Comparison of ENCODE assay signal across 20 mouse cellular contexts in the genomic region with DNA sequence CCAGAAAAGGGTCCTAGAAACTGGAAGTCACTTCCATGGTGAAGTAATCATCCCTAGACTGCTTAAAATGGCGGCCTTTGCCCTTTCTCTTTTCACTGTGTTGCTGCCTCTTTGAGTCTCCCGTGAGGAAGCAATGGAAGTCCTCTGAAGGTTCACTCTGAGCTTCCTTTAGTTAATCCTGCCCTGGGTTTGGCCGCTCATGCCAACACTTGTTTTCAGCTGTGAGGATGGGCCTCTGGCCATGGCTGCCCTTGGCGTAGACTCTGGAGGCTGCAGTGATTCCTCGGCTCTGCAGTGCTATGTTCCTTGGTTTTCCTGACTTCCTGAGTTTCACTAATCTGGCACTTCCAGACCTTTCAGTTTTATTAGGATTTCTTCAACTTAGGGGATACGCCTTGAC.
A peak's percentile ranks its signal among the peaks of the same experiment; 100 is the strongest.
DNase-seq lines count a peak whose midpoint lies in the region; ATAC-seq and TF ChIP-seq lines count a peak whose summit lies in the region.
"Had no signal": no experiment of that assay in that cellular context is flagged by ENCODE, and none has a peak within 500 bp of the region (broad histone marks: within the 10 kb centered on the region; RNA-seq: fewer than 3 reads in every experiment).

No protein-coding gene starts in this region.

- H3K4me2 ChIP-seq in midbrain, embryonic 11.5 days, result no peak overlapping the region
- no peak overlapping the region for H3K4me2 ChIP-seq in midbrain, embryonic 15.5 days
- H3K4me2 ChIP-seq: forebrain, embryonic 13.5 days; hindbrain, embryonic 14.5 days; limb, embryonic 13.5 days; neural tube, embryonic 12.5 days had no signal

- no peak overlapping the region for H3K27ac ChIP-seq in midbrain, embryonic 11.5 days (ENCODE audit: low read depth, low read length)
- H3K27ac ChIP-seq in midbrain, embryonic 15.5 days, result no peak overlapping the region
- H3K27ac ChIP-seq in olfactory bulb, adult 2 months (ENCODE audit: insufficient read depth, low read depth, low read length), result peak overlapping the region; percentile 40; the same call in 1 of the 2 replicates
- H3K27ac ChIP-seq: embryonic facial prominence, embryonic 10.5 days; forebrain, embryonic 13.5 days; hindbrain, embryonic 14.5 days; kidney, postnatal 0 days; limb, embryonic 13.5 days; liver, embryonic 14.5 days; neural tube, embryonic 12.5 days; stomach, postnatal 0 days had no signal

- no peaks in the 10 kb centered on the region for H3K36me3 ChIP-seq in midbrain, embryonic 11.5 days (ENCODE audit: control insufficient read depth, insufficient read depth, low read length)
- no peaks in the 10 kb centered on the region for H3K36me3 ChIP-seq in midbrain, embryonic 15.5 days (replicated peaks)
- H3K36me3 ChIP-seq: embryonic facial prominence, embryonic 10.5 days; limb, embryonic 13.5 days; neural tube, embryonic 12.5 days had no signal

- TF ChIP-seq POLR2A in olfactory bulb, adult 2 months (IDR thresholded peaks at IDR 0.05; ENCODE audit: insufficient read depth, low read depth, low read length), result no peak

- intact Hi-C loops in heart, postnatal 10 days (cut with DNase I), result no loop called here

- H3K9me3 ChIP-seq in midbrain, embryonic 11.5 days (ENCODE audit: control insufficient read depth, low read length), result no peaks in the 10 kb centered on the region
- H3K9me3 ChIP-seq in midbrain, embryonic 15.5 days, result no peaks in the 10 kb centered on the region
- H3K9me3 ChIP-seq: embryonic facial prominence, embryonic 10.5 days; forebrain, embryonic 13.5 days; limb, embryonic 13.5 days; neural tube, embryonic 12.5 days had no signal

- DNase-seq in heart, adult 11 months, result peak; percentile 90
- no peak for DNase-seq in heart, postnatal 10 days
- DNase-seq in midbrain, embryonic 11.5 days (ENCODE audit: low spot score, missing footprints), result peak; percentile 60
- peak; percentile 4 for DNase-seq in gastrocnemius, adult 8-10 months (ENCODE audit: low spot score in 2 of 2)
- no peak for DNase-seq in right cerebral cortex, postnatal 14 days
- DNase-seq: adrenal gland, postnatal 36 days; cerebellum, adult 9-10 months had no signal

- H3K27me3 ChIP-seq in midbrain, embryonic 11.5 days (ENCODE audit: control insufficient read depth, insufficient read depth, low read length), result no peaks in the 10 kb centered on the region
- no peaks in the 10 kb centered on the region for H3K27me3 ChIP-seq in midbrain, embryonic 15.5 days (replicated peaks)
- H3K27me3 ChIP-seq: forebrain, embryonic 13.5 days; limb, embryonic 13.5 days; neural tube, embryonic 12.5 days; Patski had no signal

- TF ChIP-seq CTCF in olfactory bulb, adult 2 months (IDR thresholded peaks at IDR 0.05; ENCODE audit: insufficient read depth, low read depth, low read length), result no peak

- no peak for ATAC-seq in midbrain, embryonic 11.5 days (ENCODE audit: low FRiP score)
- ATAC-seq in midbrain, embryonic 15.5 days (replicated peaks), result no peak
- ATAC-seq: activated CD4-positive, CD25-positive, alpha-beta regulatory T cell, adult 4 months; forebrain, embryonic 13.5 days; intestine, embryonic 16.5 days; Patski had no signal

- 82% methylated on average over 6 of the region's 6 CpGs for WGBS in midbrain, embryonic 11.5 days
- WGBS in midbrain, embryonic 15.5 days, result 85% methylated on average over 6 of the region's 6 CpGs
- WGBS in olfactory bulb, adult 2 months, result 85% methylated on average over 6 of the region's 6 CpGs

- H3K4me1 ChIP-seq in midbrain, embryonic 11.5 days (ENCODE audit: control insufficient read depth, insufficient read depth, low read length), result no peaks in the 10 kb centered on the region
- no peaks in the 10 kb centered on the region for H3K4me1 ChIP-seq in midbrain, embryonic 15.5 days
- peaks cover 5% of the 10 kb centered on the region; the same call in 1 of the 2 replicates for H3K4me1 ChIP-seq in olfactory bulb, adult 2 months (ENCODE audit: control insufficient read depth, insufficient read depth, low read length)
- H3K4me1 ChIP-seq: neural tube, embryonic 12.5 days had no signal

- H3K9ac ChIP-seq in midbrain, embryonic 11.5 days (ENCODE audit: low read length), result no peak overlapping the region
- H3K9ac ChIP-seq in midbrain, embryonic 15.5 days, result no peak overlapping the region
- H3K9ac ChIP-seq: forebrain, embryonic 13.5 days; hindbrain, embryonic 14.5 days; limb, embryonic 13.5 days; liver, embryonic 14.5 days; neural tube, embryonic 12.5 days had no signal

- no peak overlapping the region for H3K4me3 ChIP-seq in midbrain, embryonic 11.5 days (ENCODE audit: low read depth, low read length)
- H3K4me3 ChIP-seq in midbrain, embryonic 15.5 days, result no peak overlapping the region
- no peak overlapping the region for H3K4me3 ChIP-seq in olfactory bulb, adult 2 months (ENCODE audit: insufficient read depth, low read depth, low read length)
- H3K4me3 ChIP-seq: embryonic facial prominence, embryonic 10.5 days; forebrain, embryonic 13.5 days; limb, embryonic 13.5 days; neural tube, embryonic 12.5 days had no signal

Comparison
In these comparisons a context has a peak if more than half of its experiments do, and no peak if none do; other contexts are left out.
1. DNase-seq: peak in heart, adult 11 months (single experiment), midbrain, embryonic 11.5 days (single experiment) and gastrocnemius, adult 8-10 months (2 of 2); none in heart, postnatal 10 days (0 of 2) and right cerebral cortex, postnatal 14 days (single experiment).